Mouse (Mus musculus) urinary bladder, postnatal 25 days (tissue): ENCODE data around the gene Hip1r.

Experiments
- DNase-seq: peaks from one replicate; pipeline ENCODE4 v3.0.0; 2022; ENCODE audit warnings: low spot score

Hip1r gene

GRCm38 (mm10) chr5:123996695-123997094 lies 23.3 kb downstream of the Hip1r start:
- no peak for DNase-seq

GRCm38 (mm10) chr5:123997211-123997751 lies 23.9 kb downstream of the Hip1r start:
- DNase-seq = no peak

- DNase-seq = no peak
These were observed 24.4 kb downstream of the Hip1r start for GRCm38 (mm10) chr5:123997811-123998210.

- no peak for DNase-seq
These were observed 24.9 kb downstream of the Hip1r start for GRCm38 (mm10) chr5:123998370-123998769.

- peak; percentile 87 for DNase-seq
These were observed 27.4 kb downstream of the Hip1r start for GRCm38 (mm10) chr5:124000824-124001223.

- no peak for DNase-seq
These were observed 27.8 kb downstream of the Hip1r start for GRCm38 (mm10) chr5:124001274-124001673.

- no peak for DNase-seq
These were observed 29.4 kb downstream of the Hip1r start for GRCm38 (mm10) chr5:124002876-124003275.

- DNase-seq = no peak
These were observed 29.9 kb downstream of the Hip1r start for GRCm38 (mm10) chr5:124003375-124003774.

- DNase-seq = no peak
These were observed 31.1 kb downstream of the Hip1r start for GRCm38 (mm10) chr5:124004356-124005150.

GRCm38 (mm10) chr5:124005151-124005500 lies 31.7 kb downstream of the Hip1r start:
- no peak for DNase-seq

GRCm38 (mm10) chr5:124005591-124005990 lies 32.2 kb downstream of the Hip1r start:
- DNase-seq = no peak

- no peak for DNase-seq
These were observed 32.9 kb downstream of the Hip1r start for GRCm38 (mm10) chr5:124006082-124006873.

GRCm38 (mm10) chr5:124006891-124007491 lies 33.6 kb downstream of the Hip1r start:
- peak; percentile 70 for DNase-seq

- no peak for DNase-seq
These were observed 36.6 kb downstream of the Hip1r start for GRCm38 (mm10) chr5:124010077-124010476.

GRCm38 (mm10) chr5:124010910-124011655 lies 37.7 kb downstream of the Hip1r start:
- peak; percentile 49 for DNase-seq

- DNase-seq = no peak
These were observed 38.5 kb downstream of the Hip1r start for GRCm38 (mm10) chr5:124011927-124012326.

GRCm38 (mm10) chr5:124012885-124013284 lies 39.5 kb downstream of the Hip1r start:
- DNase-seq = no peak

GRCm38 (mm10) chr5:124013747-124014146 lies 40.3 kb downstream of the Hip1r start:
- no peak for DNase-seq

- no peak for DNase-seq
These were observed 40.8 kb downstream of the Hip1r start for GRCm38 (mm10) chr5:124014180-124014579.

GRCm38 (mm10) chr5:124014791-124015251 lies 41.4 kb downstream of the Hip1r start:
- DNase-seq = no peak

- no peak for DNase-seq
These were observed 42.3 kb downstream of the Hip1r start for GRCm38 (mm10) chr5:124015727-124016126.
